Mouse (Mus musculus): ENCODE data around the gene Mettl13. TPM values are rescaled to one million over a fixed set of nuclear protein-coding genes. Genes with fewer than 3 reads are reported as not detected.

Mettl13 gene
- polyA plus RNA-seq, 1 experiment from 2014 or later = 15.7 TPM

DNA sequence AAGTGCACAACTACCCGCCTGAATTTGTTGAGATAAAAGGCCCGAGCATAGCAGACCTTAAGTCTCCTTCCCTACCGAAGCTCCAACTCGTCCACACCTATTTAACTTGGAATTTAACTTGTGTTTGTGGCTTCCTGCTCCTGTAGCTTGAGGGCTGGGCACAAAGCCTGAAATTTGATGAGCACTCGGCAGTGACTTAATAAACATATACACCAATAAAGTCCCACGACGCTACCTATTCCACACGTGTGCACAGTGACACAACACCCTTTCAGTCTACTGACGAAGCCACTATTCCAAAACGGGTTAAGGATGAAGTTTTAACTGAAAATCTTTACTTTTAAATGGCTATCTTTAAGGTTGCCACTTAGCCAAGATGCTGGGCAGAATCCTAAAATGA is 744 bp downstream of the Mettl13 start:
- WGBS = 19% methylated on average over 10 of the region's 10 CpGs
- Histone ChIP-seq H3K4me3 (ENCODE audit: low read length) (peak overlapping the region; percentile 84), H3K27ac (ENCODE audit: low read depth, low read length) (no peak overlapping the region; the same call in 1 of the 2 replicates), H3K4me2 (ENCODE audit: low read length) (peak overlapping the region; percentile 95), H3K27me3 (replicated peaks; ENCODE audit: control insufficient read depth, insufficient read depth, low read length) (no peaks in the 10 kb centered on the region), H3K9me3 (ENCODE audit: control insufficient read depth, low read length) (no peaks in the 10 kb centered on the region), H3K9ac (ENCODE audit: low read depth, low read length) (peak overlapping the region; percentile 80), H3K36me3 (ENCODE audit: control insufficient read depth, insufficient read depth, low read length) (peaks cover 21% of the 10 kb centered on the region), H3K4me1 (ENCODE audit: control insufficient read depth, insufficient read depth, low read depth, low read length) (peaks cover 17% of the 10 kb centered on the region)
- ATAC-seq = no peak

GRCm38 (mm10) chr1:162543231-162543630 is 5.1 kb downstream of the Mettl13 start:
- no peak overlapping the region for H3K4me3 ChIP-seq (ENCODE audit: low read length)
- no peak overlapping the region for H3K9ac ChIP-seq (ENCODE audit: low read depth, low read length)
- no peak for ATAC-seq
- 52% methylated on average over 1 of the region's 1 CpGs for WGBS
- H3K9me3 ChIP-seq (ENCODE audit: control insufficient read depth, low read length) = no peaks in the 10 kb centered on the region
- peaks cover 13% of the 10 kb centered on the region for H3K4me1 ChIP-seq (ENCODE audit: control insufficient read depth, insufficient read depth, low read depth, low read length)
- no peak overlapping the region for H3K27ac ChIP-seq (ENCODE audit: low read depth, low read length)
- H3K4me2 ChIP-seq (ENCODE audit: low read length) = no peak overlapping the region
- H3K27me3 ChIP-seq (replicated peaks; ENCODE audit: control insufficient read depth, insufficient read depth, low read length) = no peaks in the 10 kb centered on the region
- peaks cover 45% of the 10 kb centered on the region for H3K36me3 ChIP-seq (ENCODE audit: control insufficient read depth, insufficient read depth, low read length)

- Histone ChIP-seq H3K4me1 (ENCODE audit: control insufficient read depth, insufficient read depth, low read depth, low read length) (no peaks in the 10 kb centered on the region), H3K27ac (ENCODE audit: low read depth, low read length) (no peak overlapping the region), H3K4me3 (ENCODE audit: low read length) (no peak overlapping the region), H3K27me3 (replicated peaks; ENCODE audit: control insufficient read depth, insufficient read depth, low read length) (no peaks in the 10 kb centered on the region), H3K4me2 (ENCODE audit: low read length) (no peak overlapping the region), H3K9me3 (ENCODE audit: control insufficient read depth, low read length) (no peaks in the 10 kb centered on the region), H3K9ac (ENCODE audit: low read depth, low read length) (no peak overlapping the region), H3K36me3 (ENCODE audit: control insufficient read depth, insufficient read depth, low read length) (peaks cover 31% of the 10 kb centered on the region)
- 97% methylated on average over 14 of the region's 14 CpGs for WGBS
- no peak for ATAC-seq
Observed at GRCm38 (mm10) chr1:162533766-162534560, 14.4 kb downstream of the Mettl13 start.

DNA sequence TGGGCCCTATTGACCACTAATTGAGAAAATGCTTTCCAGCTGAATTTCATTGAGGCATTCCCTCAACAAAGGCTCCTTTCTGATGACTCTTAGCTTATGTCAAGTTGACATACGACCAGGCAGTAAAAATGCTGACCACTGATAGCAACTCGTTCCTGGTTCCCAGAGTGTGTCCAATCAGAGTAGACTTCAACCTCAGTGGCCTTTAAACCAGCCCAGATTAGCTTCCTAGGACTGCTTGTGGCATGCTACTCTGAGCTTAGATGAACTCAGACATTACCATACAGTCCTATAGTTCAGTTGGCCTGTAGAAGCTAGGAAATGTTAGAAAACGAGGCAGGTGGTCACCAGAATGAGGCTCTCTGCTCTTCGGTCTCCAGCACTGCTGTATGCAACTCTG is 16.0 kb downstream of the Mettl13 start:
- no peaks in the 10 kb centered on the region for H3K27me3 ChIP-seq (replicated peaks; ENCODE audit: control insufficient read depth, insufficient read depth, low read length)
- H3K9ac ChIP-seq (ENCODE audit: low read depth, low read length) = no peak overlapping the region
- H3K4me2 ChIP-seq (ENCODE audit: low read length) = no peak overlapping the region
- H3K9me3 ChIP-seq (ENCODE audit: control insufficient read depth, low read length) = 0 out of 2 replicates have a peak, but pooled peaks cover 2% of the 10 kb centered on the region
- WGBS = 72% methylated on average over 4 of the region's 4 CpGs
- no peaks in the 10 kb centered on the region for H3K4me1 ChIP-seq (ENCODE audit: control insufficient read depth, insufficient read depth, low read depth, low read length)
- peaks cover 28% of the 10 kb centered on the region for H3K36me3 ChIP-seq (ENCODE audit: control insufficient read depth, insufficient read depth, low read length)
- H3K27ac ChIP-seq (ENCODE audit: low read depth, low read length) = no peak overlapping the region
- H3K4me3 ChIP-seq (ENCODE audit: low read length) = no peak overlapping the region
- no peak for ATAC-seq

GRCm38 (mm10) chr1:162531584-162531983 is 16.8 kb downstream of the Mettl13 start:
- Histone ChIP-seq H3K9me3 (ENCODE audit: control insufficient read depth, low read length) (0 out of 2 replicates have a peak, but pooled peaks cover 2% of the 10 kb centered on the region), H3K4me3 (ENCODE audit: low read length) (no peak overlapping the region), H3K4me2 (ENCODE audit: low read length) (no peak overlapping the region), H3K27me3 (replicated peaks; ENCODE audit: control insufficient read depth, insufficient read depth, low read length) (no peaks in the 10 kb centered on the region), H3K36me3 (ENCODE audit: control insufficient read depth, insufficient read depth, low read length) (peaks cover 28% of the 10 kb centered on the region), H3K4me1 (ENCODE audit: control insufficient read depth, insufficient read depth, low read depth, low read length) (no peaks in the 10 kb centered on the region), H3K27ac (ENCODE audit: low read depth, low read length) (no peak overlapping the region), H3K9ac (ENCODE audit: low read depth, low read length) (no peak overlapping the region)
- 73% methylated on average over 4 of the region's 4 CpGs for WGBS
- no peak for ATAC-seq

DNA sequence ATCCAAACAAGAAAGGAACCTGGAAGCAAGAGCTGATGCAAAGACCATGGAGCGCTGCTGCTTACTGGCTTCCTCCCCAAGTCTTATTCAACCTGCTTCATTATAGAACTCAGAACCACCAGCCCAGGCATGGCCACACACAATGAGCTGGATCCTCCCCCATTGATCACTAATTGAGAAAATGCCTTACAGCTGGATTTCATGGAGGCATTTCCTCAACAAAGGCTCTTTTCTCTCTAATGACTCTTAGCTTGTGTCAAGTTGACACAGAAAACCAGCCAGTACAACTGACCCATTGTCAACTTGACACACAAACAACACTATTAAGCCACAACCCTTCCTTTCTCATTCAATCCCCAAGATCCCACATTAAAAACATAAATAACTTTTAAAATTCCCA is 17.7 kb downstream of the Mettl13 start:
- H3K4me1 ChIP-seq (ENCODE audit: control insufficient read depth, insufficient read depth, low read depth, low read length) = no peaks in the 10 kb centered on the region
- H3K27ac ChIP-seq (ENCODE audit: low read depth, low read length) = no peak overlapping the region
- H3K9ac ChIP-seq (ENCODE audit: low read depth, low read length) = no peak overlapping the region
- no peak overlapping the region for H3K4me3 ChIP-seq (ENCODE audit: low read length)
- H3K4me2 ChIP-seq (ENCODE audit: low read length) = no peak overlapping the region
- H3K27me3 ChIP-seq (replicated peaks; ENCODE audit: control insufficient read depth, insufficient read depth, low read length) = no peaks in the 10 kb centered on the region
- 65% methylated on average over 1 of the region's 1 CpGs for WGBS
- H3K36me3 ChIP-seq (ENCODE audit: control insufficient read depth, insufficient read depth, low read length) = peaks cover 25% of the 10 kb centered on the region
- no peak for ATAC-seq
- H3K9me3 ChIP-seq (ENCODE audit: control insufficient read depth, low read length) = 0 out of 2 replicates have a peak, but pooled peaks cover 2% of the 10 kb centered on the region

DNA sequence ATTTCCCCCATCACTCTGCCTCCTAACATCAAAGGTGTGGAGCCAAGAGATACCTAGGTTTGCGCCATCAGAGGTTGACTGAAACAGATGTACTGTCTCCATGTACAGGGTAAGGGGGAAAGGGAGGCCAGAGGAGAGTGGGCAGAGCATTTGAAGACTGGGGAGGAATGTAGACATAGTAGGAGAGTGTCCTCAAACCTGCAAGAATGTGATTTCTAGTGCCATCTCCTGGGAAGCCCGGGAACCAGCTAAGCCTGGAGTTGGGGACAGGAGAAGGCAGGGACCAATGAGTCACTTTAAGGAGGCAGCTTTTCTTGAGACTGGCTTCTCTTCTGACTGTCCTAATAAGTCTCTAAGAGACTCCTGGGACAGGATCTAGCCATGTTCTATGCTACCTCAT is 18.7 kb downstream of the Mettl13 start:
- no peak for ATAC-seq
- Histone ChIP-seq H3K9ac (ENCODE audit: low read depth, low read length) (no peak overlapping the region), H3K27ac (ENCODE audit: low read depth, low read length) (no peak overlapping the region), H3K4me2 (ENCODE audit: low read length) (no peak overlapping the region), H3K4me3 (ENCODE audit: low read length) (no peak overlapping the region), H3K36me3 (ENCODE audit: control insufficient read depth, insufficient read depth, low read length) (peaks cover 21% of the 10 kb centered on the region), H3K4me1 (ENCODE audit: control insufficient read depth, insufficient read depth, low read depth, low read length) (no peaks in the 10 kb centered on the region), H3K9me3 (ENCODE audit: control insufficient read depth, low read length) (0 out of 2 replicates have a peak, but pooled peaks cover 2% of the 10 kb centered on the region), H3K27me3 (replicated peaks; ENCODE audit: control insufficient read depth, insufficient read depth, low read length) (no peaks in the 10 kb centered on the region)
- WGBS = 57% methylated on average over 2 of the region's 2 CpGs

DNA sequence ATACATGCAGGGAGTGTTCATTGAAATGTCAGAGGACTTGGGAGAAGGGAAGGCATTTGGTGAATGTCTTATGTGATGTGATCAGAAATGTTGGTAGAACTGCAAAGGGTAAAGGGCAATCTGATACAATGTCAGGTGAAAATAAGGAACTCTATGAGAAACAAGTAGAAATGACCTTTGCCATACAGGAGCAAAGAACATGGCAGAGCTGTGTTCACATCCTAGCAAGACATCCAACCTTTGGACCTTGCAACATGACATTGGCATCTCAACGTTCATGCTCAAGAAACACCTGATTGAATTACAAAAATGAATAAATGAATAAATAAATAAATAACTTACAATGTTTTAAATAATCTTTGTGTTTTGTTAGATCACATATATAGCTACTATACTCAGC is 33.2 kb downstream of the Mettl13 start:
- no peaks in the 10 kb centered on the region for H3K4me1 ChIP-seq (ENCODE audit: control insufficient read depth, insufficient read depth, low read depth, low read length)
- H3K27me3 ChIP-seq (replicated peaks; ENCODE audit: control insufficient read depth, insufficient read depth, low read length) = no peaks in the 10 kb centered on the region
- H3K9ac ChIP-seq (ENCODE audit: low read depth, low read length) = no peak overlapping the region
- H3K27ac ChIP-seq (ENCODE audit: low read depth, low read length) = no peak overlapping the region
- H3K4me3 ChIP-seq (ENCODE audit: low read length) = no peak overlapping the region
- no peak for ATAC-seq
- no peaks in the 10 kb centered on the region for H3K36me3 ChIP-seq (ENCODE audit: control insufficient read depth, insufficient read depth, low read length)
- no peaks in the 10 kb centered on the region for H3K9me3 ChIP-seq (ENCODE audit: control insufficient read depth, low read length)
- H3K4me2 ChIP-seq (ENCODE audit: low read length) = no peak overlapping the region
- 94% methylated on average over 1 of the region's 1 CpGs for WGBS

GRCm38 (mm10) chr1:162510013-162510356 is 38.4 kb downstream of the Mettl13 start:
- no peak overlapping the region for H3K9ac ChIP-seq (ENCODE audit: low read depth, low read length)
- H3K9me3 ChIP-seq (ENCODE audit: control insufficient read depth, low read length) = no peaks in the 10 kb centered on the region
- no peak overlapping the region for H3K4me2 ChIP-seq (ENCODE audit: low read length)
- no peak overlapping the region for H3K4me3 ChIP-seq (ENCODE audit: low read length)
- H3K36me3 ChIP-seq (ENCODE audit: control insufficient read depth, insufficient read depth, low read length) = no peaks in the 10 kb centered on the region
- H3K4me1 ChIP-seq (ENCODE audit: control insufficient read depth, insufficient read depth, low read depth, low read length) = no peaks in the 10 kb centered on the region
- 80% methylated on average over 2 of the region's 2 CpGs for WGBS
- no peaks in the 10 kb centered on the region for H3K27me3 ChIP-seq (replicated peaks; ENCODE audit: control insufficient read depth, insufficient read depth, low read length)
- no peak overlapping the region for H3K27ac ChIP-seq (ENCODE audit: low read depth, low read length)
- ATAC-seq = no peak
